Mouse (Mus musculus) cortical plate, adult 2 months (tissue): ENCODE measurements around the gene Apeh.

Experiments used
- CTCF ChIP-seq: fragments of 200-500 bp; IDR thresholded peaks from 2 replicates; pipeline ENCODE4 v1.5.1; 2011; ENCODE audit warnings: mild to moderate bottlenecking, control low read depth, low read length; ENCODE audit not compliant: insufficient read depth; ENCODE audit errors: extremely low read depth
- POLR2A ChIP-seq: fragments of 200-500 bp; IDR thresholded peaks from 2 replicates; pipeline ENCODE4 v1.6.1; 2011; ENCODE audit warnings: mild to moderate bottlenecking, low read length, control low read depth; ENCODE audit not compliant: insufficient read depth; ENCODE audit errors: extremely low read depth

DNA sequence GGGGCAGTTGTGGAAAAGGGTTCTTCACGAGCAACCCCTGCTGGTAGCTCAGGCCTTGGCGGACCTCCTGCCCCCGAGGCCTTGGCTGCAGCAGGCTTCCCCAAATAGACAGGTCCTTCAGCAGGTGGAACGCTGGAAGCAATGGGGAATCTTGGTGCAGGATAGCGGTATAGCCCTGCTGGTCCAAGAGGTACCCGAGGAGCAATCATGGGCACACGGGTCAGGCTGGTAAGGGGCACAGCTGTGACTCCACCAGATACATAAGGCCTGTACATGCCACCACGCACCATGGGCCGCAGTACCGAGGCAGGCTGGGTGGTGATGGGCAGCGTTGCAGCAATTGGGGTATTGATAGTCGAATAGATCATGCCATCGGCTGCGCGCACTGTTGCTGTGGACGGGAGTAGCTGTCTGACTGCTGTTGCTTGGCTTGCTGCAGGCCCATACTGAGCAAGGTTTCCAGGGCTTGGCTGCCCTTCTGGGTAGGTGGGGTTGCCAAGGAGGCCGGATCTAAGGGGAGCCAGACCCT is 17.3 kb upstream of the Apeh start:
- no peak for TF ChIP-seq POLR2A
- TF ChIP-seq CTCF: no peak
